Mouse (Mus musculus) hindbrain, embryonic 10.5 days (tissue): ENCODE data around the gene Rnf144b. TPM values are rescaled to one million over a fixed set of nuclear protein-coding genes. Genes with fewer than 3 reads are reported as not detected.

Experiments used
- DNase-seq: peaks from one replicate; pipeline ENCODE4 v3.0.0-alpha.2; 2017; ENCODE audit warnings: low spot score
- H3K27ac ChIP-seq: fragments of 300-500 bp; sonication (generic); 2 replicates; pipeline ENCODE4 v1.5.1; 2016; ENCODE audit warnings: mild to moderate bottlenecking, moderate library complexity
- H3K27me3 ChIP-seq: fragments of 300-500 bp; sonication (generic); 2 replicates; pipeline ENCODE4 v1.6.1; 2016; ENCODE audit warnings: mild to moderate bottlenecking; ENCODE audit not compliant: poor library complexity, insufficient read depth, severe bottlenecking
- H3K36me3 ChIP-seq: fragments of 300-500 bp; sonication (generic); 2 replicates; pipeline ENCODE4 v1.6.1; 2016; ENCODE audit warnings: mild to moderate bottlenecking, moderate library complexity
- H3K4me1 ChIP-seq: fragments of 300-500 bp; sonication (generic); replicated peaks from 2 replicates; pipeline ENCODE4 v1.6.1; 2016; ENCODE audit warnings: mild to moderate bottlenecking
- H3K4me3 ChIP-seq: fragments of 300-500 bp; sonication (generic); 2 replicates; pipeline ENCODE4 v1.5.1; 2016; ENCODE audit warnings: mild to moderate bottlenecking, moderate library complexity
- H3K9me3 ChIP-seq: fragments of 300-500 bp; sonication (generic); 2 replicates; pipeline ENCODE4 v1.6.1; 2016; ENCODE audit warnings: mild to moderate bottlenecking, moderate library complexity
- WGBS: fragments of 180-500 bp; shearing (Covaris S2); methylation state at CpG from one replicate; pipeline ENCODE4 v1.1.7; 2016; 5-methylcytosine and 5-hydroxymethylcytosine counted together
- polyA plus RNA-seq: library from polyadenylated mRNA; unstranded; fragments of >200 nt; fragmentation: Nextera tagmentation; extraction: Ambion mirVana; gene quantifications from 2 replicates; pipeline ENCODE4 v1.2.1, GENCODE M21; 2016

The Rnf144b gene
- polyA plus RNA-seq, 1 experiment from 2014 or later, result 0.82 TPM

GRCm38 (mm10) chr13:47105711-47106579, 16.5 kb upstream of the Rnf144b start, which contains the start of gene Dek:
Dek (minus strand) TSS chr13:47106201.
- peak within 1 kb of the TSS; percentile 99 for H3K4me3 ChIP-seq
- whole genome bisulfite sequencing, result under 1% methylated on average over 128 of the region's 129 CpGs
- H3K36me3 ChIP-seq, result peaks cover 22% of the 10 kb centered on the region
- H3K27ac ChIP-seq, result peak within 1 kb of the TSS; percentile 100
- DNase-seq, result peak; percentile 92
- peaks cover 29% of the 10 kb centered on the region for H3K4me1 ChIP-seq
- H3K27me3 ChIP-seq, result no peaks in the 10 kb centered on the region
- H3K9me3 ChIP-seq, result no peaks in the 10 kb centered on the region

DNA sequence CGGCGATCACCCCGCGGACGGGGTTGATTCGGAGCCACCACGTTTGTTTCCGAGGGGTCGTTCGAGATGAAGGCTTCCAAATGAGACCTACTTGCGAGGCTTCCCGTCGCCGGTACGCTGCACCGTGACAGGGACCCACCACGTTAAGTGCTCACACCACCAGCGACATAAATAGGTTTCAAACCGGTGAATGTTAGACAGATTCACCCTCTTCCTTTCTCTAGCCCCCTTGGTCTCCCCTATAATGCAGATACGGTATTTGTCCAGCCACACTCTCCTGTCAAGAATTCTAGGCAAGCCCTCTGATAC, 15.9 kb upstream of the Rnf144b start:
- peak overlapping the region; percentile 100 for H3K27ac ChIP-seq
- no peaks in the 10 kb centered on the region for H3K9me3 ChIP-seq
- WGBS, result under 1% methylated on average over 20 of the region's 20 CpGs
- no peaks in the 10 kb centered on the region for H3K27me3 ChIP-seq
- H3K4me1 ChIP-seq, result peaks cover 29% of the 10 kb centered on the region
- H3K36me3 ChIP-seq, result peaks cover 16% of the 10 kb centered on the region
- no peak for DNase-seq
- H3K4me3 ChIP-seq, result peak overlapping the region; percentile 99

- Histone ChIP-seq H3K4me3 (no peak overlapping the region), H3K9me3 (no peaks in the 10 kb centered on the region), H3K27me3 (no peaks in the 10 kb centered on the region), H3K4me1 (peaks cover 15% of the 10 kb centered on the region), H3K36me3 (no peaks in the 10 kb centered on the region; the same call in 1 of the 2 replicates), H3K27ac (no peak overlapping the region)
- DNase-seq, result no peak
- WGBS, result 79% methylated on average over 2 of the region's 2 CpGs
These were observed 13.2 kb upstream of the Rnf144b start for GRCm38 (mm10) chr13:47109239-47109638.

DNA sequence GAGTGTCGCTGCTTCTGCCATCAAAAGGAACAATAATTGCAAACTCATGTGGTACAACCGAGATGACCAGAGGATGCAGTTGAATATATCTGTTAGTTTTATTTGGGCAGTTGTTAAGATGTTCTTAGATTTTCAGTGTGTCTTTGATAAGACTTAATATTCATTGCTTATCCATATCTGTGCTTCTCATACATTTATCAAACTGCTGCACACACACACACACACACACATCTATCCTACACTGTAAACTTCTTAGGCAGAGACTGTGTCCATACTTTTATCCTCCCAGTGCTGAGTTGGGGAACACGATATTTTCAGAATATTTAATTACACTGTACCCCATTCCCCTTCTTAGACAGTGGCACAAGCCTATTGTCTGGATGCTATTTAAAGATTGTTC, 11.3 kb upstream of the Rnf144b start:
- no peak for DNase-seq
- Histone ChIP-seq H3K36me3 (no peaks in the 10 kb centered on the region), H3K27me3 (no peaks in the 10 kb centered on the region), H3K9me3 (no peaks in the 10 kb centered on the region), H3K27ac (no peak overlapping the region), H3K4me3 (no peak overlapping the region), H3K4me1 (peaks cover 12% of the 10 kb centered on the region)
- WGBS, result 84% methylated on average over 3 of the region's 3 CpGs

GRCm38 (mm10) chr13:47112056-47112455, 10.4 kb upstream of the Rnf144b start:
- H3K27me3 ChIP-seq, result no peaks in the 10 kb centered on the region
- H3K4me3 ChIP-seq, result no peak overlapping the region
- WGBS, result 86% methylated on average over 3 of the region's 3 CpGs
- H3K9me3 ChIP-seq, result no peaks in the 10 kb centered on the region
- no peak for DNase-seq
- H3K36me3 ChIP-seq, result no peaks in the 10 kb centered on the region
- H3K4me1 ChIP-seq, result peaks cover 7% of the 10 kb centered on the region
- no peak overlapping the region for H3K27ac ChIP-seq

DNA sequence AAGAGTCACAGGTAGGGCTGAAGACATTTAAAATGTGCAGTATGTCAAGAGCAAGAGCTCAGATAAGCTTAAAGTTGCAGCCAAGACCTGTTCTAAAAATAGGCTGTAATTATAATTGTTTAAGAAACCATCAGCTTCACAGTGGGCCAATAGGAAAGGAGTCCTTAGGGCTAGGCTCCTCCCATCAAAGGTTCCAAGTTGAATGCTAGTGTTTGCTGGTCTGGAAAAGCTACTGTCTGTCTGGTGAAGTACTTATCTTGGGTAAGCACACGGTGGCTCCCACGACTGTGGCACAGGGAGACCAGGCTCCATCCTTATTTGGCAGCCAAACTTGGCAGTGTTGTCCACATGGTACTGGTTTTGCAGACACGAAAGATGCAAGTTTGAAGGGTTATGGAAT, 9.5 kb upstream of the Rnf144b start:
- H3K4me1 ChIP-seq, result no peaks in the 10 kb centered on the region
- H3K27ac ChIP-seq, result no peak overlapping the region
- 71% methylated on average over 3 of the region's 3 CpGs for WGBS
- no peaks in the 10 kb centered on the region for H3K27me3 ChIP-seq
- DNase-seq, result no peak
- H3K4me3 ChIP-seq, result no peak overlapping the region
- H3K36me3 ChIP-seq, result no peaks in the 10 kb centered on the region
- no peaks in the 10 kb centered on the region for H3K9me3 ChIP-seq

DNA sequence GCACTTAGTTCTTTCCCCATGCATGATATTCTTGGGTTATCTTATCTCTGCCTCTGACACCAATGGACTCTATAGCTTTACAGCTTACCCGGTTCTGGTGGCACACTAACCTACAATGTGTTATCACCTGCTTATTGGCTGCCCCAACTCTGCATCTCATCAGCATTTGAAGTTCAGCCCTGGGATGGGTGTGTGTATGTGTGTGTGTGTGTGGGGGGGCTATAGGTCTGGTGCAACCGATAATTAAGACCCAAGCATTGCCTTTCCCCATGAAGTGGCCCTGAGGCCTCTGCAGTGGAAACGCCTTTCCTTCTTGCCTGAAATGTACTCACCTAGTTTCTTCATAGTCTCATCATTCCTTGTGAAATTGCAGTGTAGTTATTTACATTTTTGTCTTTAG, 6.5 kb upstream of the Rnf144b start:
- DNase-seq, result no peak
- peaks cover 13% of the 10 kb centered on the region for H3K27me3 ChIP-seq
- H3K4me3 ChIP-seq, result no peak overlapping the region
- no peaks in the 10 kb centered on the region for H3K9me3 ChIP-seq
- no peak overlapping the region for H3K27ac ChIP-seq
- WGBS, result 84% methylated on average over 3 of the region's 3 CpGs
- no peaks in the 10 kb centered on the region for H3K36me3 ChIP-seq
- H3K4me1 ChIP-seq, result no peaks in the 10 kb centered on the region

DNA sequence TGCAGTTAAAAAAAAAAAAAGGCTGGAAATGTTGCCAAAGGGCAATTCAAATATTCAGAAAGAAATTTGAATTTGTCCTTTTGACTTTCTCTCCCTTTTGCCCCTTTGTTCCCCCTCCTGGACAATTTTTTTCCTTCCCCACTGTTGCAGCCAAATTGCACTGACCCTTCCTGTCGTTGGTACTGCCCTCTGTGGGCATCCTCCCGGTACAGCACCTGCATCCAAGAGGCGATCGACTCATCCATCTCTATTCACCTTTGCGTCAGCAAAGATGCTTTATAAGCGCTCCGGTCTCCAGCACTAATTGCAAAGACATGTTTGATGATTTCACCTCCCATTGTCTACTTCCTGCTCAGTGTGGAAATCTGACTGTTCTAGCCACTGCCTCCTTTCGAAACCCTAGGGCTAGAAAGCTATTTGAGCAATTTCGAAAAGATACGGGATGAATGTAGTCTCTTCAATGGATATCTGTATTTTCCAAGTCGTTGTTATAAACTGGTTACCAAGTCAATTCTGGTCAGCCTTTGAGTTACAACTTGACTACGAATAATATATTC, 1.0 kb upstream of the Rnf144b start:
- 38% methylated on average over 12 of the region's 12 CpGs for WGBS
- Histone ChIP-seq H3K27ac (no peak overlapping the region), H3K9me3 (no peaks in the 10 kb centered on the region), H3K4me3 (no peak overlapping the region), H3K36me3 (no peaks in the 10 kb centered on the region), H3K4me1 (peaks cover 21% of the 10 kb centered on the region), H3K27me3 (peaks cover 49% of the 10 kb centered on the region)
- DNase-seq, result peak; percentile 14

DNA sequence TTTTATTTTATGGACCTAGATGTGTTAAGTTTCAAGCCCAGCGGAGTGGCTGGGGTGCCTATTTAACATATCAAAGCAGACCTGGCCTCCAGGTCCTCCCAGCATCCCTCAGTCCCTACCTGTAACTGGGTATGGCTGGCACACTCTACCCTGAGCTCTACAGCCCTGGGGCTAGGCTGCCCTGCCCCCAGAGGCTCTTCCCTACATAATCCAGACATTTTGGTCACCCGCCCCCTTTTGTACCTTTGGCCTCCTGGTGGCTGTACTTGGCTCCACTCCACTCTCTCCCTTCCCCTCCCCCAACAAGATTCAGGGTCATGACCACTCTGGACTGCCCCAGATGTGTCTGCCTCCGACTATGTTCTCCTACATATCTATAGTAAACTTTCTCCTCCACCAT, 2.0 kb downstream of the Rnf144b start:
- Histone ChIP-seq H3K4me1 (peaks cover 25% of the 10 kb centered on the region), H3K4me3 (no peak overlapping the region), H3K27ac (no peak overlapping the region), H3K36me3 (no peaks in the 10 kb centered on the region), H3K9me3 (no peaks in the 10 kb centered on the region), H3K27me3 (peaks cover 49% of the 10 kb centered on the region)
- DNase-seq, result no peak
- 40% methylated on average over 3 of the region's 3 CpGs for WGBS

DNA sequence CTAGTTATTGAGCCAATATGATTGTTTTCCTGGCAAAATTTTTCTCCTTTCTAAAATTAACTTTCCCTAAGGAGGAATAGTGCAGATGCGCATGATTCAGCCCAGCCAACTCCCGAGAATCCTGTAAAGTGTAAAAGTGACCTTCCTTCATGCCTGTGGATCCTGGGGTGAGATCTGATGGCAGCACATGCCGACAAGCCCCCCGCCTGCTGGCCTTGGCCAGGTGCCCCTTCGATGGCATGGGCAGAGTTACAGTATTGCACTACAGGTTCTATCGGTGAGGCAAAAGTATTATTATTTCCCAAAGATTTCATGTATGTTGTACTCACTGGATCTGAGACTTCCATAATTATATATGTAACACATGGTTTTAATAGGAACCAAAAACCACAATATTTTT, 2.5 kb downstream of the Rnf144b start:
- Histone ChIP-seq H3K27me3 (peaks cover 46% of the 10 kb centered on the region), H3K9me3 (no peaks in the 10 kb centered on the region), H3K4me1 (peaks cover 25% of the 10 kb centered on the region), H3K4me3 (no peak overlapping the region), H3K27ac (no peak overlapping the region), H3K36me3 (no peaks in the 10 kb centered on the region)
- WGBS, result 84% methylated on average over 6 of the region's 6 CpGs
- no peak for DNase-seq

GRCm38 (mm10) chr13:47125595-47125994, 3.1 kb downstream of the Rnf144b start:
- Histone ChIP-seq H3K4me3 (no peak overlapping the region), H3K4me1 (peaks cover 25% of the 10 kb centered on the region), H3K27me3 (peaks cover 40% of the 10 kb centered on the region), H3K9me3 (no peaks in the 10 kb centered on the region), H3K36me3 (no peaks in the 10 kb centered on the region), H3K27ac (no peak overlapping the region)
- no peak for DNase-seq
- 77% methylated on average over 5 of the region's 5 CpGs for WGBS

GRCm38 (mm10) chr13:47129090-47129489, 6.6 kb downstream of the Rnf144b start:
- Histone ChIP-seq H3K4me1 (peaks cover 10% of the 10 kb centered on the region), H3K36me3 (no peaks in the 10 kb centered on the region), H3K9me3 (no peaks in the 10 kb centered on the region), H3K27ac (no peak overlapping the region), H3K4me3 (no peak overlapping the region), H3K27me3 (peaks cover 5% of the 10 kb centered on the region)
- no peak for DNase-seq
- WGBS, result 72% methylated on average over 4 of the region's 4 CpGs

DNA sequence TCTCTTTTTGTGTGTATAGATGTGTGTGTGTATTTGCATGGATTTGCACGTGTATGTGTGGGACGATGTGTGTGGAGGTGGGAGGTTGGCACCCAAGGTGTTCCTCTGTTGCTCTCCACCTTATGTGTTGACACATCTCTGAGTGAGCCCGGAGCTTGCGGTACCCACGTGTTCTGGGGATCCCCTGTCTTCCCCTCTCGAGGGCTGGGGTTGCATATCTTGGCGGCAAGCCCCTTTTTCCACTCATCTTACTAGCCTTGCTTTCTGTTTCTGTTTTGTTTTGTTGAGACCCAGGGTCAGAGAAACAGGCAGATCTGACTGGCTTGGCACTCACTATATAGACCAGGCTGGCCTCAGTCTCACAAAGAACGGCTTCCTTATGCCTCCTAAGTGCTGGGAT, 10.6 kb downstream of the Rnf144b start:
- DNase-seq, result no peak
- no peaks in the 10 kb centered on the region for H3K36me3 ChIP-seq
- no peaks in the 10 kb centered on the region for H3K27me3 ChIP-seq
- WGBS, result 89% methylated on average over 8 of the region's 8 CpGs
- no peak overlapping the region for H3K4me3 ChIP-seq
- H3K27ac ChIP-seq, result no peak overlapping the region
- H3K9me3 ChIP-seq, result no peaks in the 10 kb centered on the region
- peaks cover 4% of the 10 kb centered on the region for H3K4me1 ChIP-seq
